Mouse (Mus musculus): ENCODE data around the gene Oas1g.

DNA sequence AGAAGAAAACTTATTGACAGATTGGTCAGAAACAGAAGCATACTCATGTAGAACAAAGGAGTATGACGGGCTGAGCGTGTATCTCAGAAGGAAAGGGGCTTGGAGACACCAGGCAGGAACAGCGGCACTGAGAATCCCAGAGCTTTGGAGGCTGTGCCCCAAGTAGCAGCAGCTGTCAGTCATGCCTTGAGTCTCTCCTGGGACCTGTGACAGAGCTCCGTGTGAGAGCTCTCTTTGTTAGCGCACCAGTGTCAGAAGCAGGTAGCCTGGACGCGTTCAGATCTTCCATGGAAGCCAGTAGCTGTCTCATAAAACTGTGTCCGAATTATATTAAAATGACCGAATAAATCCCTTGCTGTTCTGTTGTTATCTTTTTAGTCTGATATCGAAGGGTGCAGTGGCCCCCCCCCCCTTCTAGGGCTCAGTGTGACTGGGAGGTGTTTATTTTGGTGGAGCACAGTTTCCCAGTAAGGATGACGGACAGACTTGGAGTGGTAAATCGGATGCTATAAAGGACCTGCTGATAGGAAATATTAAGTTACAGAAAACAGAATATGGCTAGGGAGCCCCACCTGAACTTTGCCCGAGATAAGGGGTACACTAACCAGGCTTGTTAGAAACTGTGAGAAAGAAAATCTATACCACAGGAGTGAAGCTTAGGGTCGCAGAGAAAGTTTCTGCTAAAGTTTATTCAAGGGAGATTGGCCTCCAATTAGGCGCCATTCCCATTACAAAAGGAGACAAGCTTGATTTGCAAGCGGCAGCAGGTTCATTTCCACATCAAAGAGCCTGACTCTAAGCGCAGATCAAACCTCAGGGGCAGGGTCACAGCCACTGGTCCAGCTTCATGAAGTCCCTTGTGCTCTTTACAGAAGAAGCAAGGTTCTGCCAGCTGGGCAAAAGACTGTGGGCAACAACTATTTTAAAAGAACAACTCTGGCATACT, 53.8 kb downstream of the Oas1g start:
- TF ChIP-seq POLR2A (IDR thresholded peaks at IDR 0.05; ENCODE audit: borderline replicate concordance, low read depth, low read length), result no peak
- no peak for TF ChIP-seq CTCF (IDR thresholded peaks at IDR 0.05; ENCODE audit: low read depth, low read length)

Measured in bone marrow macrophage, adult 2 months (primary cell).